ENCODE assay signal across 7 mouse cellular contexts in genomic region chr2:174672506-174673190, GRCm38 (mm10). TPM values are rescaled to one million over a fixed set of nuclear protein-coding genes. Genes with fewer than 3 reads are reported as not detected.
A peak's percentile ranks its signal among the peaks of the same experiment; 100 is the strongest.
DNase-seq lines count a peak whose midpoint lies in the region; ATAC-seq and TF ChIP-seq lines count a peak whose summit lies in the region.

No protein-coding gene starts in this region.

- ATAC-seq in forebrain, embryonic 16.5 days: no peak
- ATAC-seq in hindbrain, embryonic 15.5 days (ENCODE audit: low FRiP score, low read depth): no peak
- ATAC-seq in midbrain, embryonic 16.5 days: no peak

- no peak overlapping the region for H3K9ac ChIP-seq in forebrain, embryonic 16.5 days (replicated peaks; ENCODE audit: low read depth, low read length)
- no peak overlapping the region for H3K9ac ChIP-seq in hindbrain, embryonic 15.5 days
- H3K9ac ChIP-seq in liver, adult 2 months (ENCODE audit: low read depth, low read length): no peak overlapping the region
- H3K9ac ChIP-seq in midbrain, embryonic 16.5 days (ENCODE audit: low read depth, low read length): no peak overlapping the region

- WGBS in forebrain, embryonic 16.5 days: 35% methylated on average over 11 of the region's 11 CpGs
- WGBS in hindbrain, embryonic 15.5 days: 36% methylated on average over 11 of the region's 11 CpGs
- WGBS in liver, adult 2 months: 34% methylated on average over 11 of the region's 11 CpGs
- 27% methylated on average over 11 of the region's 11 CpGs for WGBS in midbrain, embryonic 16.5 days

- H3K9me3 ChIP-seq in forebrain, embryonic 16.5 days (ENCODE audit: control insufficient read depth, low read length): no peaks in the 10 kb centered on the region
- H3K9me3 ChIP-seq in hindbrain, embryonic 15.5 days: no peaks in the 10 kb centered on the region
- H3K9me3 ChIP-seq in midbrain, embryonic 16.5 days (replicated peaks; ENCODE audit: control insufficient read depth, low read length, poor library complexity, severe bottlenecking): no peaks in the 10 kb centered on the region

- H3K4me1 ChIP-seq in forebrain, embryonic 16.5 days (replicated peaks; ENCODE audit: control insufficient read depth, insufficient read depth, low read length): peaks cover 8% of the 10 kb centered on the region
- H3K4me1 ChIP-seq in hindbrain, embryonic 15.5 days (replicated peaks): peaks cover 11% of the 10 kb centered on the region
- H3K4me1 ChIP-seq in liver, adult 2 months (ENCODE audit: control insufficient read depth, insufficient read depth, low read length): peaks cover 2% of the 10 kb centered on the region; the same call in 1 of the 2 replicates
- H3K4me1 ChIP-seq in midbrain, embryonic 16.5 days (ENCODE audit: control insufficient read depth, insufficient read depth, low read length): peaks cover 13% of the 10 kb centered on the region
- H3K4me1 ChIP-seq in testis, adult 2 months (ENCODE audit: control insufficient read depth, insufficient read depth, low read length): peaks cover 14% of the 10 kb centered on the region

- peak; percentile 39; the same call in 1 of the 2 replicates for TF ChIP-seq CTCF in liver, adult 2 months (IDR thresholded peaks at IDR 0.05; ENCODE audit: low read depth, low read length)
- peak; percentile 48 for TF ChIP-seq CTCF in testis, adult 2 months (IDR thresholded peaks at IDR 0.05; ENCODE audit: control insufficient read depth, insufficient read depth, insufficient replicate concordance, low read depth, low read length)

- no peaks in the 10 kb centered on the region for H3K36me3 ChIP-seq in forebrain, embryonic 16.5 days (ENCODE audit: control insufficient read depth, insufficient read depth)
- H3K36me3 ChIP-seq in hindbrain, embryonic 15.5 days: no peaks in the 10 kb centered on the region
- H3K36me3 ChIP-seq in liver, adult 2 months (ENCODE audit: control insufficient read depth, insufficient read depth, low read length): no peaks in the 10 kb centered on the region
- no peaks in the 10 kb centered on the region for H3K36me3 ChIP-seq in midbrain, embryonic 16.5 days (ENCODE audit: control insufficient read depth, insufficient read depth, low read length)
- H3K36me3 ChIP-seq in testis, adult 2 months (ENCODE audit: control insufficient read depth, insufficient read depth, low read length): no peaks in the 10 kb centered on the region

- no peak overlapping the region for H3K27ac ChIP-seq in forebrain, embryonic 16.5 days (ENCODE audit: low read length)
- H3K27ac ChIP-seq in hindbrain, embryonic 15.5 days (replicated peaks): no peak overlapping the region
- H3K27ac ChIP-seq in liver, adult 2 months (replicated peaks; ENCODE audit: insufficient read depth, low read depth, low read length): no peak overlapping the region
- no peak overlapping the region for H3K27ac ChIP-seq in midbrain, embryonic 16.5 days (ENCODE audit: low read length)
- H3K27ac ChIP-seq in testis, adult 2 months (ENCODE audit: control insufficient read depth, insufficient read depth, low read depth, low read length): no peak overlapping the region

- no peak for TF ChIP-seq POLR2A in liver, adult 2 months (IDR thresholded peaks at IDR 0.05; ENCODE audit: extremely low read depth, insufficient read depth, low read length)
- no peak for TF ChIP-seq POLR2A in testis, adult 2 months (IDR thresholded peaks at IDR 0.05; ENCODE audit: control insufficient read depth, low read depth, low read length)

- peaks cover 11% of the 10 kb centered on the region; the same call in 1 of the 2 replicates for H3K27me3 ChIP-seq in forebrain, embryonic 16.5 days (replicated peaks; ENCODE audit: control insufficient read depth, insufficient read depth, low read length)
- 0 out of 2 replicates have a peak, but pooled peaks cover 6% of the 10 kb centered on the region for H3K27me3 ChIP-seq in hindbrain, embryonic 15.5 days
- no peaks in the 10 kb centered on the region; the same call in 1 of the 2 replicates for H3K27me3 ChIP-seq in liver, adult 2 months (ENCODE audit: control insufficient read depth, insufficient read depth, low read length)
- H3K27me3 ChIP-seq in midbrain, embryonic 16.5 days (ENCODE audit: control insufficient read depth, insufficient read depth, low read depth, low read length): no peaks in the 10 kb centered on the region; the same call in 1 of the 2 replicates
- no peaks in the 10 kb centered on the region for H3K27me3 ChIP-seq in testis, adult 2 months (ENCODE audit: control insufficient read depth, insufficient read depth, low read length)

- no peaks in the 10 kb centered on the region for H3K79me2 ChIP-seq in liver, adult 2 months (ENCODE audit: control insufficient read depth, insufficient read depth, low read length)

- peak overlapping the region; percentile 96 for H3K4me2 ChIP-seq in forebrain, embryonic 16.5 days (ENCODE audit: low read length)
- H3K4me2 ChIP-seq in hindbrain, embryonic 15.5 days: peak overlapping the region; percentile 93
- H3K4me2 ChIP-seq in midbrain, embryonic 16.5 days (ENCODE audit: low read length): peak overlapping the region; percentile 97

- peak; percentile 11 for DNase-seq in MEL-GATA-1-ER (ENCODE audit: extremely low read depth, low read depth)
- DNase-seq in adrenal gland, postnatal 36 days: peak; percentile 53 to 62
- DNase-seq in liver, adult 2 months (ENCODE audit: extremely low read depth, low read depth, low spot score): peak; percentile 46

- H3K4me3 ChIP-seq in forebrain, embryonic 16.5 days (replicated peaks; ENCODE audit: low read length): no peak overlapping the region
- H3K4me3 ChIP-seq in hindbrain, embryonic 15.5 days: peak overlapping the region; percentile 43; the same call in 1 of the 2 replicates
- no peak overlapping the region; the same call in 1 of the 2 replicates for H3K4me3 ChIP-seq in liver, adult 2 months (ENCODE audit: insufficient read depth, low read depth, low read length)
- peak overlapping the region; percentile 47; the same call in 1 of the 2 replicates for H3K4me3 ChIP-seq in midbrain, embryonic 16.5 days (ENCODE audit: low read depth, low read length)
- peak overlapping the region; percentile 39 for H3K4me3 ChIP-seq in testis, adult 2 months (ENCODE audit: control insufficient read depth, low read depth, low read length)

RNA-seq across cellular contexts. Expression of gene Zfp831, which starts 29.3 kb away (rescaled TPM):
- total RNA-seq in adrenal gland, postnatal 36 days (2021): under 1 TPM; 0.03 to 0.10 TPM
- polyA plus RNA-seq in forebrain, embryonic 16.5 days (2015; fragmentation: Nextera tagmentation; extraction: Ambion mirVana): not detected in 2 replicates
- polyA plus RNA-seq in hindbrain, embryonic 15.5 days (2015; fragmentation: Nextera tagmentation; extraction: Ambion mirVana): 0.01 TPM in 1 of 2 replicates, not detected in the other
- 0.09 and 0.13 TPM in 2 replicates for total RNA-seq in liver, adult 2 months (2014; rRNA removed)
- 0.04 and 0.06 TPM in 2 replicates for polyA plus RNA-seq in liver, adult 2 months (2012; rRNA removed)
- not detected in 2 replicates for polyA plus RNA-seq in midbrain, embryonic 16.5 days (2015; fragmentation: Nextera tagmentation; extraction: Ambion mirVana)
- 0.09 and 0.12 TPM in 2 replicates for polyA plus RNA-seq in testis, adult 2 months (2012; rRNA removed)

Comparison
In these comparisons a context has a peak if more than half of its experiments do, and no peak if none do; other contexts are left out.
1. H3K4me3 ChIP-seq: peak in hindbrain, embryonic 15.5 days (single experiment), midbrain, embryonic 16.5 days (single experiment) and testis, adult 2 months (single experiment); none in forebrain, embryonic 16.5 days (single experiment) and liver, adult 2 months (single experiment).
2. Peak in every context shown above with its lines, with median percentiles within 50 percentile points of each other: DNase-seq and H3K4me2 ChIP-seq.